Mouse (Mus musculus): ENCODE results near the gene Sec22a. TPM values are rescaled to one million over a fixed set of nuclear protein-coding genes. Genes with fewer than 3 reads are reported as not detected.

Sec22a gene
- total and polyA plus RNA-seq, 3 experiments: 10.5 to 98.3 (median 11.4) TPM

DNA sequence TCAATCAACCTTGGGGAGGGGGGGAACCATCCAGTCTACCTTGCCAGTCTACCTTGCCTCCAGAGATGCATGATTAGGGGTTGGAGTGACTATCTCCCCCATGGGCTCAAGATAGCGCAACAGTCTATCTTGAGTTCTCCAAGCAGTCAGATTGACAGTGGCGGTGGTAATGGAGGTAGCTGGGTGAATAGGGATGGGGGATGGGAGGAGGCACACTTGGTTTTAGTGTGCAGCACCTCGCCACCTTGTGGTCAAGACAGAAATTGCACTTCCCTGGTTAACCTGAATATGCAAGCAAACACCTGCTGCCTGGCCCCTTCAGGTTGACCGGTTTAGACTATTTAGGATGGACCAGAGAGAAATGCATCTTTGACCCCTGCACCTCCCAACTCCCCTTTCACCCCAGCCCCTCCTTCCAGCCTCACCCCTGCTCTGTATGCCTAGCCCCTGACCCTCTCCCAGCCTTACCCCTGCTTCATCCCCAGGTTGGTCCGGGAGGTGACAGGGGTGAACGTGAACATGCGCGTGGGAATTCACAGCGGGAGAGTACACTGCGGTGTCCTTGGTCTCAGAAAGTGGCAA is 93.3 kb downstream of the Sec22a start:
- H3K9ac ChIP-seq (ENCODE audit: control insufficient read depth, low read depth, low read length, poor library complexity, severe bottlenecking): no peak overlapping the region
- H3K4me3 ChIP-seq (ENCODE audit: control insufficient read depth in 1 of 2, insufficient read depth in 1 of 2, low read depth in 2 of 2, low read length in 2 of 2): no peak overlapping the region
- no peaks in the 10 kb centered on the region for H3K79me2 ChIP-seq (ENCODE audit: control insufficient read depth, insufficient read depth, low read length, poor library complexity)
- H3K9me3 ChIP-seq (replicated peaks; ENCODE audit: insufficient read depth, low read length): no peaks in the 10 kb centered on the region
- no peaks in the 10 kb centered on the region for H3K27me3 ChIP-seq (ENCODE audit: control insufficient read depth in 1 of 2, insufficient read depth in 2 of 2, low read length in 2 of 2)
- DNase-seq (ENCODE audit: low read depth, low spot score): peak; percentile 50
- H3K27ac ChIP-seq (ENCODE audit: control insufficient read depth, low read depth, low read length): no peak overlapping the region
- H3K36me3 ChIP-seq (ENCODE audit: control insufficient read depth in 1 of 2, insufficient read depth in 2 of 2, low read length in 2 of 2): no peaks in the 10 kb centered on the region
- TF ChIP-seq MXI1 (IDR thresholded peaks at IDR 0.05; ENCODE audit: low read depth, low read length) (no peak), USF1 (IDR thresholded peaks at IDR 0.05; ENCODE audit: low read depth, low read length) (no peak), E2F4 (IDR thresholded peaks at IDR 0.05; ENCODE audit: borderline replicate concordance, low read depth, low read length) (no peak), TCF12 (IDR thresholded peaks at IDR 0.05; ENCODE audit: low read depth, low read length) (no peak), USF2 (IDR thresholded peaks at IDR 0.05; ENCODE audit: borderline replicate concordance in 1 of 2, insufficient read depth in 1 of 2, low read depth in 1 of 2, low read length in 2 of 2) (no peak), NELFE (IDR thresholded peaks at IDR 0.05; ENCODE audit: low read depth, low read length) (no peak), RAD21 (IDR thresholded peaks at IDR 0.05; ENCODE audit: low read depth, low read length) (peak; percentile 30), MYC (IDR thresholded peaks at IDR 0.05; ENCODE audit: low read depth, low read length) (no peak), MEF2A (IDR thresholded peaks at IDR 0.05; ENCODE audit: extremely low read depth, insufficient replicate concordance, low read depth, low read length, poor library complexity, severe bottlenecking) (no peak), SIN3A (IDR thresholded peaks at IDR 0.05; ENCODE audit: low read length) (no peak), ZKSCAN1 (IDR thresholded peaks at IDR 0.05; ENCODE audit: low read depth, low read length) (no peak), RCOR1 (IDR thresholded peaks at IDR 0.05; ENCODE audit: low read depth, low read length) (no peak), MYB (IDR thresholded peaks at IDR 0.05; ENCODE audit: low read depth, low read length) (no peak), BHLHE40 (IDR thresholded peaks at IDR 0.05; ENCODE audit: borderline replicate concordance, low read depth, low read length) (no peak), MAZ (IDR thresholded peaks at IDR 0.05; ENCODE audit: low read depth, low read length) (no peak), NRF1 (IDR thresholded peaks at IDR 0.05; ENCODE audit: insufficient read depth, low read depth, low read length, poor library complexity, severe bottlenecking) (no peak), EP300 (IDR thresholded peaks at IDR 0.05; ENCODE audit: low read depth in 1 of 2, low read length in 2 of 2) (no peak), GABPA (IDR thresholded peaks at IDR 0.05; ENCODE audit: low read depth, low read length) (no peak), ZMIZ1 (IDR thresholded peaks at IDR 0.05; ENCODE audit: low read depth, low read length) (no peak), ZNF384 (IDR thresholded peaks at IDR 0.05; ENCODE audit: low read depth, low read length) (no peak), MAX (IDR thresholded peaks at IDR 0.05; ENCODE audit: low read length) (no peak), SMC3 (IDR thresholded peaks at IDR 0.05; ENCODE audit: low read depth, low read length) (peak; percentile 58), HCFC1 (IDR thresholded peaks at IDR 0.05; ENCODE audit: low read depth, low read length) (no peak), MAFK (IDR thresholded peaks at IDR 0.05; ENCODE audit: borderline replicate concordance, low read depth, low read length) (no peak), CHD1 (IDR thresholded peaks at IDR 0.05; ENCODE audit: low read depth, low read length) (no peak), CTCF (IDR thresholded peaks at IDR 0.05 in 2 of 3, conservative IDR thresholded peaks at IDR 0.05 in 1 of 3; ENCODE audit: control insufficient read depth in 1 of 3, insufficient read depth in 1 of 3, low read depth in 2 of 3, low read length in 3 of 3, poor library complexity in 1 of 3, severe bottlenecking in 1 of 3) (peak; percentile 59 to 64 (median 62)), POLR2A (IDR thresholded peaks at IDR 0.05; ENCODE audit: control insufficient read depth in 1 of 2, insufficient read depth in 1 of 2, low read depth in 1 of 2, low read length in 2 of 2, poor library complexity in 1 of 2) (no peak)
- no peaks in the 10 kb centered on the region for H3K4me1 ChIP-seq (ENCODE audit: control insufficient read depth in 1 of 2, insufficient read depth in 2 of 2, low read length in 2 of 2)

Other genes starting within 250 kb of the Sec22a start
- under 0.01 TPM in 1 of 2 replicates, not detected in the other for gene Adcy5, start 209.0 kb downstream of the Sec22a start, total RNA-seq (2012; rRNA removed)
- under 1 TPM in 1 of 2 experiments, not detected in 1; 0.08 TPM for gene Adcy5, start 209.0 kb downstream of the Sec22a start, polyA plus RNA-seq (2012; ENCODE audit: insufficient read depth in 1 of 2, insufficient read length in 2 of 2, low read depth in 1 of 2, low replicate concordance in 2 of 2, missing spikeins in 1 of 2)
- gene Pdia5, start 127.0 kb upstream of the Sec22a start, total RNA-seq (2012; rRNA removed): not detected in 2 replicates
- gene Pdia5, start 127.0 kb upstream of the Sec22a start, polyA plus RNA-seq (2012; ENCODE audit: insufficient read depth in 1 of 2, insufficient read length in 2 of 2, low read depth in 1 of 2, low replicate concordance in 2 of 2, missing spikeins in 1 of 2): not detected
- gene Sema5b, start 177.2 kb upstream of the Sec22a start, total RNA-seq (2012; rRNA removed): not detected in 2 replicates
- gene Sema5b, start 177.2 kb upstream of the Sec22a start, polyA plus RNA-seq (2012; ENCODE audit: insufficient read depth in 1 of 2, insufficient read length in 2 of 2, low read depth in 1 of 2, low replicate concordance in 2 of 2, missing spikeins in 1 of 2): not detected

Measured in MEL (cell line).